Mouse (Mus musculus) urinary bladder, postnatal 4 days (tissue): ENCODE results near the gene Nfia.

Experiments used
- DNase-seq, 2 experiments: peaks; one replicate each; pipeline ENCODE4 v3.0.0; 2021 to 2022; ENCODE audit warnings: low spot score in 2 of 2

Gene Nfia

DNA sequence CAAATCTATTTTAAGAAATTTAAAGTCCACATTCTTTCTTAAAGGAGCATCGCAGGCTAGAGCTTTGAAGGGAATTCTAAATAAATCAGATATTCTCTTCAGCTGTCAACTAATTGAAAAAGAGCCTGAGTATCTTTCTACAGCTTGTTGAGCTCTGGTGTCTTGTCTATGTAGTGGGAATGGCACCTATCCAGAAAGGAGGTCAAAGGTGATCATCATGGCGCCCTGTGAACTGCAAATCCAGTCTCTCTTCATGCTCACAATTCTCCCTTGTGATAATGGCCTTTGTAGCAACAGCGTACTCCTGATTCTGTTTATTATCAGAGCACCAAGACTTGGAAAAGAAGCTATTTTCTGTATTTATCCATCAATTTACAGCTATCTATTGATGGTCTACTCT, 6.4 kb upstream of the Nfia start:
- no peak for DNase-seq

- DNase-seq: no peak
These were observed 5.5 kb upstream of the Nfia start for GRCm38 (mm10) chr4:97767025-97767424.

DNA sequence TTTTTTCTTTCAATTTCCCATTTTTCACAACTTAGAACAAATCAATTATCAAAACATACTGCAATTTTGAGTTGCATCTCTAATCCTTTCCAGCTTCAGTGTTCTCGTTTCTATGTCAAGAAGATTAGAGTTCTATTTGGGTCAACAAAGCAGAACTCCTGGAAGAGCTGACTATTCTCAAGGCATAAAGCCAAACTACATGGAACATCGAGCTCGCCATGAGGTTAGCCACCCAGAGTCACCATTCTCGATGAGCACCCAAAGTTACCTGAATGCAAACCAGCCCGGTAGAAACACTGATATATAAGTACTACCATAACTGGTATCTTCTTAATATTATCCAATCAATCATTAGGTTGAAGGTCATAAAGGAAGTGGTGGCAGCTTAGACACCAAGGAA, 5.0 kb upstream of the Nfia start:
- DNase-seq: no peak

GRCm38 (mm10) chr4:97769861-97770260, 2.7 kb upstream of the Nfia start:
- no peak for DNase-seq

DNA sequence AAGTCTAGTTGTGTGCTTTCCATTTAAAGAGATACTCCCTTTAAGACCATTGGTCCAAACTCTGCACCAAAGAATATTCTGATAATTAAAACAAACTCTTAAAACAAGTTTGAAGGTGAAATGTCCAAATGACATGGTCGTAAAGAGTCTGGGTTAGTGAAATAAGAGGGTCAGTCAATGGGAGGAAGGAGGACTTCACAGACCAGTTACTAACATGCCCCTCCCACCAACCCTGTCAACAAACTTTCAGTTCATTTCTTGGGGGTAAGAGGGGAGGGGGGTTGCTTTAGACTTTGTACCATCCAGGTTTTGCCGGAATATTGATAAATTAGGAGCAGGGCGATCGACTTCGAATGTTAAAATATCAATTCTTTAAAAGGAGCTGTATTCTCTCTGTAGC, 1.1 kb upstream of the Nfia start:
- no peak for DNase-seq

GRCm38 (mm10) chr4:97772084-97772484, 450 bp upstream of the Nfia start:
- peak; percentile 98 for DNase-seq

- DNase-seq: peak; percentile 86 to 87
These were observed 618 bp downstream of the Nfia start for GRCm38 (mm10) chr4:97773110-97773593.

- no peak for DNase-seq
These were observed 1.3 kb downstream of the Nfia start for GRCm38 (mm10) chr4:97773791-97774190.

GRCm38 (mm10) chr4:97774446-97774950, 2.0 kb downstream of the Nfia start:
- DNase-seq: no peak

GRCm38 (mm10) chr4:97775059-97775458, 2.5 kb downstream of the Nfia start:
- DNase-seq: peak; percentile 77 to 78

DNA sequence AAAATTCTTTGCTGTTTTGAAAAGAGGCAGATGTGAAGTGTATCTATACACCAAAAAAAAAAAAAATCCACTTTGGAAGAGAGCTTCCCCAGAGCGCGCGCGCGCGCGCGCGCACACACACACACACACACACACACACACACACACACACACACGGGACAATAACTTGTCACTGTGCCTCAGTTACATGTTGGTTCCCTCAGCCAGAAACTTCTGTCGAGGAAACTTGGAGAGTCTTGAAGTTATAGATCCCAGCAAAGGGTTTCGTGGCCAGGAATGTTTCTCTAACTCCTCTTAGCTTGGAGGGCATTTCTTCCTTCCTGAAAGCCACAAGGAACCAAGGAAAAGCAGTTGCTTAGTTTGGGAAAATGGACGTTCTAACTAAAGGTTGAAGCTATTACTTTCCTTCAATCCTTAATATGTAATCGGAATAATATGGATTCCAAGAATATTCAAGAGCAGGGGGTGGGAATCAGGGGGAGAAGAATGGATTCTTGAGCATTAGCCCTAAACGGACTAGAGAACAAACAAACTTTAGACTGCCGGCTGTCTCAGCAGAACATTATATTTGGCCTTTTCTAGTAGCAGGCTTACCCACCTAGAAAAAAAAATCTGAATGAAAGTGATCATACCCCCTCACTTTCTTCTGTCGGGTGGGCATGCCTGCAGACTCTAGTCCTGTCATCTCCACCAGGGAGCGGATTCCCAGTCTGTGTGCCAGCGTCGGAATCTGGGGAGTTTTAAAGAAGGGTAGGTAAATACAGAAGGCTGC, 3.1 kb downstream of the Nfia start:
- DNase-seq: no peak

DNA sequence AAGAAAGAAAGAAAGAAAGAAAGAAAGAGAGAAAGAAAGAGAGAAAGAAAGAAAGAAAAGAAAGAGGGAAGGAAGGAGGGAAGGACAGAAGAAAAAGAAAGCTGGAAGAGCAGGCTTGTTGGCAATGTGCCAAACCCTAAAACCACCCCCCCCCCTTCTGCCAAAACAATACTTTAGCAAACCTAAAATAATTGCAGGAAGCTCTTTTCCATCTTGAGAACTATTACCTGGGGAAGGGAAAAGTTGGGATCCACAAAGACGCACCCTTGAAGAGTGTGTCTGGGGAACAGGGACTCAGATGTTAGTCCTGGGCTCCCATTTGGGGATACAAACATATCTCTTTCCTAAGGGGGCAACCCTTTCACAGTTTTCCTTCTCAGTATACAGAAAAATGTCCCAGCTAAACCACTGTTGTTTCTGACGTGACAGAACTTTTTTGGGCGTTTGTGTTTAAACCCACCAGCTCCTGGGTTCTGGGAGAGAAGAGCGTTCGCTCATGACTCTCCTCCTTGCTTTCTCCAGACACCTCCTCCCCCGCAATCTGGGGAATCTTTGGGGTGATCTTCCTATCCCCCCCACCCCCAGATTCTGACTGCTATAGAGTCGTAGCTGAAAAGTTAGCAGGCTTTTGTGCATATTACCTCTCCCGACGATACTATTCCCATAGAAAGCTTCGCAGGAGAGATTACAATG, 4.0 kb downstream of the Nfia start:
- DNase-seq: no peak

- peak; percentile 59 to 67 for DNase-seq
These were observed 4.7 kb downstream of the Nfia start for GRCm38 (mm10) chr4:97777081-97777705.

GRCm38 (mm10) chr4:97777706-97778176, 5.2 kb downstream of the Nfia start, which contains the start of gene E130114P18Rik:
E130114P18Rik (minus strand) TSS chr4:97778078.
- DNase-seq: peak; percentile 49 to 65

DNA sequence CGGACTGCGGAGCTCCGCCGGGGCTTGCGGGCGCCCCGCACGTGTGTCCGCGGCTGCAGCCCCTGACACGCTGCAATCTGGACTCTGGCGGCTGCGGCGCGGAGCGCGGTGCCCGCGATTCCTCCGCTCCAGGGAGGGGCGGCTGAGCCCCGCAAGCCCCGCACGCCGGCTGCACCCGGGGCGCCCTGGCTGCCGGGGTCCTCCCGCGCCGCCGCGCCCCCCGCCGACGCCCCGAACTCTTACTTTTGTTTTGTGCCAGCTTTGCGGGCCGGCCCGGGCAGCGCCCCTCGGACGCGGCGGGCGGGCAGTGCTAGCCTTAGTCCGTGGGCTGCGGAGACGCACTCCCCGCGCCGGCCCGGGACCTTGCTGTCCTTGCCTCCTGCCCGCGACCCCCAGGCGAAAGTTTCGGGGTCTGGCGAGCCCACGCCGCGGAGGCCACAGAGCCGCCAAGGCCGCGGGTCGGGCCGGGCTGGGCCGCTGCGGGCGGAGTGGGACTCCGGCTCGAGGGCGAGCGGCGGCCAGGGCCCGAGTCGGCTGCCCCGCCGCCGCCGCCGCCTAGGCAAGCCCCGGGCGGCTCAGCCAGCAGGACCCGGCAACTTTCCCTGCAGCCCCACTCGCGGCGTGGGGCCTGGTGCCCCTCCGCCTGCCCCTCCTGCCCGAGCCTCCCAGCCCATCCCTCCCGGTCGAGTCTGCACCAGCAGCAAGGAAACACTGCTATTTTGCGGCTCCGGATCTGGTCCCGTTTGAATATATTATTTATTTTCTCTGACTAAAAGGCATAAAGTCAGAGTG, 5.9 kb downstream of the Nfia start:
- peak in 1 of 2 experiments; percentile 34 for DNase-seq

DNA sequence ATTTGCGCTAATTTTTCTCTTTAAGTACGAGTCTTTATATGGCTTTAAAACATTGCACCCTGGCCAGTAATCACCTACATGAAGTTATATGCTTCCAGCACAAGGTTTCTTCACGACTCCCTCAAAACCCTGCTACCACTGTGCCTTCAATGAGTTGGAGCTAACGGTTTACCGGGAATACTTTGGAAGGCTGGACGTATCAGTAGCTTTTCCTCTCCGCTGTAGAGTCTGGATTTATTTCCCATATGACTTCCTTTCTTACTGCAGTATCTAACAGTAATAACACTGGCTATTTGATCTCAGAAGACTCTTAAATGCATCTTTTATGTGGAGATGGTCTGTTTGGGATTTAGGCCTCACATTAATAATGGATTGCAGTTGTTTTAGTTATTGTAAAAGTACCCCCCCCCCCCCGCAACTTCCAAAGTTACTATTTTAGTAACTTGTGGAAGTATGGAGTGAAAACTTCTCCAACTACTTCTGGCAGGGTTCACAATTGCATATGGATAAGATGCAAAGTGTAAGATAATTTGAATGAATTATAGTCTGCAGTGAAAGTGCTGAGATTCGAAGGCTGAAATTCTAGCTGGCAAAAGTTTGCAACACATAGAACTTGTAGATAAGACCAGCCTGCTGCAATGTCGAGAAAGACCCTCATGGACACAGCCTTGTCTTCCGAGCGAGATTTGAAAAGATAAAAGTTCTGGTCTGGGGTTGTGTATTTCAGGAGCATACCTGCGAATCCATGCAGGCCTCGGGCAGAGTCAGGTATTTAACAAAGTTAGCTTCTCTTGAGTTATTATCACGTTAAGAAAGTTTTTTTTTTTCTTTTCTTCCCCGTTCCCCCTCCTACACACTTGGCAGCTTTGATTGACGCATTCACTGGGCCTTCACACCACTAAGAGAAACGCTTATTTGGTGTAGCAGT, 6.7 kb downstream of the Nfia start:
- DNase-seq: no peak

DNA sequence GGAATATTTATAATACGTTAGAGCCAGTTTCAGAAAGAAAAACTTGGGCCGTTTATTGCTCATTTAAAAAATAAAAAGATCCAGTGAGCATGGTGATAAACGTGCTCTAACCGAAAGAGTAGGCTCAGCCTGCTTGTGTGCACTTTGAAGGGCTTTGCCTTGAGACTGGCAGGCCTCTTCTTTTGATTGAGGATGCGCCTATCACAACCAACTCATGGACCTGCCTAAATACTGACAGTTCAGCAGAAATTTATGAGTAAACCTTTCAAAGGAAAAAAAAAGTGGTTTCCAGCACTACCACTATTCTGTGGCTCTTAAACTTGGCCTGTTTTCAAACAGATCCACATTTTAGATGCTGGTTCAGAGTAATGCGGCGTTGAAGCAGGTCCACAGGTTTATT, 7.5 kb downstream of the Nfia start:
- DNase-seq: no peak

DNA sequence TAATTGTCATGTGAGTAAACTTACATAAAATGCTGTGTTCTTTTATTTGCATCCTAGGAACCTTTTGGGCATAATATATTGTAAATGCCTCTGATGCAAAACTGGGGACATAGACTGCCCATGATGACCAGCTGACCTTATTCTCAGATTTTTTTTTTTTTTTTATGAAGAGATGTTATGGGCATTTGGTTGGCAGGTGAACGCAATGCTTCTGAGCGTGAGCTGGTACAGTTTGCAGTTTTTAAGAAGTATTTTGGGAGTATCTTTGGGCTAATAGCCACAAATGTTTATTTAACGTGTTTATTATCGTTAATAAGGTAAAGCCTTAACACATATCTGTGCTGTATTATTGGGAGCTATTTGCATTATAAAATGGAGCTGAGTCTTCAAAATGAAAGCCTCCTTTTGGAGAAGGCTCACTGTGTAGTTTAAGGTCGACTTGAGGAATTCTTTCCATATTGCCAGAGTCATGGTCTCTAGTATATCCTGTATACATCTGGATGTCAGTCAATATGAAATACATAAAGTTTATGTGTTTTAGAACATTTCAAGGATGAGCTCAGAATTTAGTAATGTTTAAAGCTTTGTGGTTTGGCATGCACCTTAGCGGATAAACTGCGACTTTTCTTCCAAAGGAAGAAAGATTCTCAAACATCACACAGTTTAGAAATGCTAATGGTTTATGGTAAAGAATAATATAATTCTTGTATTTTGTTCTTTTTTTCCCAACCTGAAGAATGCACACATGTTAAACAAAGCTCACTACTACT, 8.3 kb downstream of the Nfia start:
- DNase-seq: no peak

- DNase-seq: no peak
These were observed 9.5 kb downstream of the Nfia start for GRCm38 (mm10) chr4:97782069-97782468.

GRCm38 (mm10) chr4:97782497-97782896, 10.0 kb downstream of the Nfia start:
- no peak for DNase-seq
